Mouse (Mus musculus) forebrain, embryonic 11.5 days (tissue): ENCODE results near the gene Prrt1. TPM values are rescaled to one million over a fixed set of nuclear protein-coding genes. Genes with fewer than 3 reads are reported as not detected.

Source experiments
- ATAC-seq: fragments of 200-750 bp; cut with Nextera tagmentation; replicated peaks from 2 replicates; pipeline ENCODE4 v1.8.0; 2017; ENCODE audit warnings: moderate TSS enrichment; ENCODE audit not compliant: low FRiP score
- DNase-seq: peaks from one replicate; pipeline ENCODE4 v3.0.0-alpha.2; 2017; ENCODE audit warnings: low spot score
- H3K27ac ChIP-seq: fragments of 300-500 bp; sonication (generic); 2 replicates; pipeline ENCODE4 v1.5.1; 2014; ENCODE audit warnings: low read depth, low read length
- H3K27me3 ChIP-seq: fragments of 300-500 bp; sonication (generic); 2 replicates; pipeline ENCODE4 v1.6.1; 2014; ENCODE audit warnings: mild to moderate bottlenecking, low read length, mixed read lengths; ENCODE audit not compliant: control insufficient read depth, insufficient read depth
- H3K36me3 ChIP-seq: fragments of 300-500 bp; sonication (generic); 2 replicates; pipeline ENCODE4 v1.6.1; 2014; ENCODE audit warnings: mild to moderate bottlenecking, low read length, moderate library complexity, mixed read lengths; ENCODE audit not compliant: control insufficient read depth, insufficient read depth
- H3K4me1 ChIP-seq: fragments of 300-500 bp; sonication (generic); replicated peaks from 2 replicates; pipeline ENCODE4 v1.6.1; 2014; ENCODE audit warnings: low read length, mixed read lengths; ENCODE audit not compliant: control insufficient read depth, insufficient read depth
- H3K4me2 ChIP-seq: fragments of 300-500 bp; sonication (generic); 2 replicates; pipeline ENCODE4 v1.6.1; 2014; ENCODE audit warnings: low read depth, mild to moderate bottlenecking, low read length, moderate library complexity, mixed read lengths; ENCODE audit not compliant: severe bottlenecking
- H3K4me3 ChIP-seq: fragments of 300-500 bp; sonication (generic); 2 replicates; pipeline ENCODE4 v1.5.1; 2014; ENCODE audit warnings: low read depth, low read length
- H3K9ac ChIP-seq: fragments of 300-500 bp; sonication (generic); 2 replicates; pipeline ENCODE4 v1.6.1; 2014; ENCODE audit warnings: low read length
- H3K9me3 ChIP-seq: fragments of 300-500 bp; sonication (generic); 2 replicates; pipeline ENCODE4 v1.6.1; 2016; ENCODE audit warnings: low read length, mixed read lengths; ENCODE audit not compliant: control insufficient read depth
- WGBS: fragments of 180-500 bp; shearing (Covaris S2); extraction: QIAGEN DNeasy Blood & Tissue Kit; methylation state at CpG from one replicate; pipeline ENCODE4 v1.1.7; 2014; 5-methylcytosine and 5-hydroxymethylcytosine counted together
- polyA plus RNA-seq: library from polyadenylated mRNA; unstranded; fragments of >200 nt; fragmentation: Nextera tagmentation; extraction: Ambion mirVana; gene quantifications from 2 replicates; pipeline ENCODE4 v1.2.1, GENCODE M21; 2014

The Prrt1 gene
- polyA plus RNA-seq, 1 experiment from 2014 or later = 2.4 TPM

GRCm38 (mm10) chr17:34653746-34654285 is 24.5 kb downstream of the Prrt1 start:
- Histone ChIP-seq H3K9me3 (no peaks in the 10 kb centered on the region), H3K9ac (no peak overlapping the region), H3K4me3 (no peak overlapping the region), H3K27me3 (no peaks in the 10 kb centered on the region), H3K4me2 (no peak overlapping the region), H3K4me1 (peaks cover 3% of the 10 kb centered on the region; the same call in 1 of the 2 replicates), H3K27ac (no peak overlapping the region), H3K36me3 (peaks cover 4% of the 10 kb centered on the region; the same call in 1 of the 2 replicates)
- ATAC-seq = no peak
- WGBS = 62% methylated on average over 9 of the region's 9 CpGs
- peak; percentile 78 for DNase-seq

GRCm38 (mm10) chr17:34654392-34654791 is 25.1 kb downstream of the Prrt1 start:
- H3K9ac ChIP-seq = no peak overlapping the region
- peaks cover 4% of the 10 kb centered on the region; the same call in 1 of the 2 replicates for H3K36me3 ChIP-seq
- H3K27me3 ChIP-seq = no peaks in the 10 kb centered on the region
- H3K4me2 ChIP-seq = no peak overlapping the region
- no peak for ATAC-seq
- 95% methylated on average over 13 of the region's 13 CpGs for WGBS
- no peak overlapping the region for H3K4me3 ChIP-seq
- peaks cover 3% of the 10 kb centered on the region; the same call in 1 of the 2 replicates for H3K4me1 ChIP-seq
- no peak overlapping the region for H3K27ac ChIP-seq
- no peak for DNase-seq
- no peaks in the 10 kb centered on the region for H3K9me3 ChIP-seq

GRCm38 (mm10) chr17:34655160-34655559 is 25.8 kb downstream of the Prrt1 start:
- H3K4me2 ChIP-seq = no peak overlapping the region
- H3K9me3 ChIP-seq = no peaks in the 10 kb centered on the region
- H3K36me3 ChIP-seq = peaks cover 4% of the 10 kb centered on the region; the same call in 1 of the 2 replicates
- ATAC-seq (no peak), DNase-seq (no peak)
- no peaks in the 10 kb centered on the region for H3K27me3 ChIP-seq
- H3K4me3 ChIP-seq = no peak overlapping the region
- H3K27ac ChIP-seq = no peak overlapping the region
- peaks cover 3% of the 10 kb centered on the region; the same call in 1 of the 2 replicates for H3K4me1 ChIP-seq
- 86% methylated on average over 7 of the region's 7 CpGs for WGBS
- H3K9ac ChIP-seq = no peak overlapping the region

- Histone ChIP-seq H3K27me3 (no peaks in the 10 kb centered on the region), H3K4me1 (peaks cover 3% of the 10 kb centered on the region; the same call in 1 of the 2 replicates), H3K27ac (no peak overlapping the region), H3K36me3 (peaks cover under 1% of the 10 kb centered on the region; the same call in 1 of the 2 replicates), H3K9ac (no peak overlapping the region), H3K4me3 (no peak overlapping the region), H3K9me3 (no peaks in the 10 kb centered on the region), H3K4me2 (no peak overlapping the region)
- peak; percentile 49 for DNase-seq
- no peak for ATAC-seq
- 60% methylated on average over 4 of the region's 4 CpGs for WGBS
Observed at GRCm38 (mm10) chr17:34655581-34655991, 26.3 kb downstream of the Prrt1 start.

GRCm38 (mm10) chr17:34656666-34657065 is 27.3 kb downstream of the Prrt1 start:
- H3K27ac ChIP-seq = no peak overlapping the region
- ATAC-seq = no peak
- no peak overlapping the region for H3K9ac ChIP-seq
- DNase-seq = peak; percentile 47
- 44% methylated on average over 8 of the region's 8 CpGs for WGBS
- H3K4me1 ChIP-seq = peaks cover 3% of the 10 kb centered on the region; the same call in 1 of the 2 replicates
- no peaks in the 10 kb centered on the region; the same call in 1 of the 2 replicates for H3K36me3 ChIP-seq
- H3K4me3 ChIP-seq = no peak overlapping the region
- 0 out of 2 replicates have a peak, but pooled peaks cover 2% of the 10 kb centered on the region for H3K27me3 ChIP-seq
- H3K4me2 ChIP-seq = no peak overlapping the region
- no peaks in the 10 kb centered on the region for H3K9me3 ChIP-seq

GRCm38 (mm10) chr17:34657271-34657670 is 27.9 kb downstream of the Prrt1 start:
- no peak overlapping the region for H3K4me3 ChIP-seq
- H3K9ac ChIP-seq = no peak overlapping the region
- DNase-seq = no peak
- no peaks in the 10 kb centered on the region for H3K9me3 ChIP-seq
- H3K4me2 ChIP-seq = no peak overlapping the region
- WGBS = 32% methylated on average over 2 of the region's 2 CpGs
- no peaks in the 10 kb centered on the region; the same call in 1 of the 2 replicates for H3K36me3 ChIP-seq
- H3K27ac ChIP-seq = no peak overlapping the region
- ATAC-seq = no peak
- peaks cover 3% of the 10 kb centered on the region; the same call in 1 of the 2 replicates for H3K4me1 ChIP-seq
- H3K27me3 ChIP-seq = 0 out of 2 replicates have a peak, but pooled peaks cover 2% of the 10 kb centered on the region

- peaks cover 3% of the 10 kb centered on the region; the same call in 1 of the 2 replicates for H3K4me1 ChIP-seq
- no peak overlapping the region for H3K4me3 ChIP-seq
- WGBS = 78% methylated on average over 2 of the region's 2 CpGs
- ATAC-seq = no peak
- H3K9ac ChIP-seq = no peak overlapping the region
- H3K36me3 ChIP-seq = no peaks in the 10 kb centered on the region; the same call in 1 of the 2 replicates
- H3K27ac ChIP-seq = no peak overlapping the region
- no peak overlapping the region for H3K4me2 ChIP-seq
- H3K9me3 ChIP-seq = no peaks in the 10 kb centered on the region
- no peak for DNase-seq
- 0 out of 2 replicates have a peak, but pooled peaks cover 2% of the 10 kb centered on the region for H3K27me3 ChIP-seq
Observed at GRCm38 (mm10) chr17:34658145-34658544, 28.8 kb downstream of the Prrt1 start.

- H3K36me3 ChIP-seq = no peaks in the 10 kb centered on the region; the same call in 1 of the 2 replicates
- H3K4me3 ChIP-seq = no peak overlapping the region
- 0 out of 2 replicates have a peak, but pooled peaks cover 2% of the 10 kb centered on the region for H3K27me3 ChIP-seq
- H3K4me1 ChIP-seq = peaks cover 3% of the 10 kb centered on the region; the same call in 1 of the 2 replicates
- no peak overlapping the region for H3K9ac ChIP-seq
- WGBS = 83% methylated on average over 3 of the region's 3 CpGs
- no peak for DNase-seq
- H3K9me3 ChIP-seq = no peaks in the 10 kb centered on the region
- no peak for ATAC-seq
- no peak overlapping the region for H3K4me2 ChIP-seq
- no peak overlapping the region for H3K27ac ChIP-seq
Observed at GRCm38 (mm10) chr17:34658591-34658990, 29.3 kb downstream of the Prrt1 start.
